Mouse (Mus musculus) midbrain, embryonic 12.5 days (tissue): ENCODE results near the gene Lmnb2. TPM values are rescaled to one million over a fixed set of nuclear protein-coding genes. Genes with fewer than 3 reads are reported as not detected.
A peak's percentile ranks its signal among the peaks of the same experiment; 100 is the strongest.

Experiments used
- ATAC-seq: fragments of 200-750 bp; cut with Nextera tagmentation; 2 replicates; pipeline ENCODE4 v1.8.0; 2017; ENCODE audit warnings: low read depth, moderate TSS enrichment, moderate library complexity; ENCODE audit not compliant: low FRiP score
- H3K27ac ChIP-seq: fragments of 300-500 bp; sonication (generic); replicated peaks from 2 replicates; pipeline ENCODE4 v1.5.1; 2016; ENCODE audit warnings: mild to moderate bottlenecking
- H3K27me3 ChIP-seq: fragments of 300-500 bp; sonication (generic); 2 replicates; pipeline ENCODE4 v1.6.1; 2016; ENCODE audit warnings: mild to moderate bottlenecking
- H3K36me3 ChIP-seq: fragments of 300-500 bp; sonication (generic); 2 replicates; pipeline ENCODE4 v1.6.1; 2016
- H3K4me1 ChIP-seq: fragments of 300-500 bp; sonication (generic); 2 replicates; pipeline ENCODE4 v1.6.1; 2016
- H3K4me2 ChIP-seq: fragments of 300-500 bp; sonication (generic); replicated peaks from 2 replicates; pipeline ENCODE4 v1.6.1; 2016; ENCODE audit warnings: mild to moderate bottlenecking, moderate library complexity
- H3K4me3 ChIP-seq: fragments of 300-500 bp; sonication (generic); 2 replicates; pipeline ENCODE4 v1.5.1; 2016; ENCODE audit warnings: mild to moderate bottlenecking
- H3K9ac ChIP-seq: fragments of 300-500 bp; sonication (generic); replicated peaks from 2 replicates; pipeline ENCODE4 v1.6.1; 2016; ENCODE audit warnings: mild to moderate bottlenecking, moderate library complexity
- H3K9me3 ChIP-seq: fragments of 300-500 bp; sonication (generic); 2 replicates; pipeline ENCODE4 v1.6.1; 2016; ENCODE audit warnings: mild to moderate bottlenecking
- WGBS: fragments of 180-500 bp; shearing (Covaris S2); methylation state at CpG from one replicate; pipeline ENCODE4 v1.1.7; 2016; 5-methylcytosine and 5-hydroxymethylcytosine counted together
- polyA plus RNA-seq: library from polyadenylated mRNA; unstranded; fragments of >200 nt; fragmentation: Nextera tagmentation; extraction: Ambion mirVana; gene quantifications from 2 replicates; pipeline ENCODE4 v1.2.1, GENCODE M21; 2016

The Lmnb2 gene
- polyA plus RNA-seq, 1 experiment from 2014 or later, result 62.0 TPM

- Histone ChIP-seq H3K9me3 (no peaks in the 10 kb centered on the region), H3K4me2 (peak overlapping the region; percentile 50), H3K4me1 (peaks cover 21% of the 10 kb centered on the region), H3K27me3 (peaks cover 18% of the 10 kb centered on the region), H3K9ac (0 out of 2 replicates have a peak overlapping the region, but pooled peaks have one; percentile 24), H3K36me3 (no peaks in the 10 kb centered on the region), H3K27ac (no peak overlapping the region), H3K4me3 (peak overlapping the region; percentile 22)
- 3% methylated on average over 16 of the region's 16 CpGs for WGBS
- ATAC-seq, result 0 out of 2 replicates have a peak, but pooled peaks have one; percentile 39
Observed at GRCm38 (mm10) chr10:80921923-80922322, 3.9 kb upstream of the Lmnb2 start.

- peaks cover 36% of the 10 kb centered on the region for H3K4me1 ChIP-seq
- H3K4me2 ChIP-seq, result peak overlapping the region; percentile 87
- 2% methylated on average over 15 of the region's 15 CpGs for WGBS
- peak overlapping the region; percentile 76 for H3K4me3 ChIP-seq
- H3K27ac ChIP-seq, result peak overlapping the region; percentile 54
- H3K9me3 ChIP-seq, result no peaks in the 10 kb centered on the region
- peaks cover 32% of the 10 kb centered on the region for H3K36me3 ChIP-seq
- ATAC-seq, result peak; percentile 59
- 0 out of 2 replicates have a peak, but pooled peaks cover 13% of the 10 kb centered on the region for H3K27me3 ChIP-seq
- peak overlapping the region; percentile 82 for H3K9ac ChIP-seq
Observed at GRCm38 (mm10) chr10:80917336-80917778, 688 bp downstream of the Lmnb2 start.

GRCm38 (mm10) chr10:80915736-80916135 lies 2.3 kb downstream of the Lmnb2 start:
- WGBS, result 91% methylated on average over 4 of the region's 4 CpGs
- Histone ChIP-seq H3K4me3 (no peak overlapping the region), H3K4me2 (no peak overlapping the region)

GRCm38 (mm10) chr10:80915260-80915659 lies 2.8 kb downstream of the Lmnb2 start:
- Histone ChIP-seq H3K4me3 (no peak overlapping the region), H3K36me3 (peaks cover 53% of the 10 kb centered on the region), H3K4me1 (peaks cover 27% of the 10 kb centered on the region), H3K9ac (no peak overlapping the region), H3K9me3 (no peaks in the 10 kb centered on the region), H3K4me2 (no peak overlapping the region), H3K27me3 (no peaks in the 10 kb centered on the region), H3K27ac (no peak overlapping the region)
- ATAC-seq, result no peak
- WGBS, result 82% methylated on average over 2 of the region's 2 CpGs

More at GRCm38 (mm10) chr10:80915736-80916135, 2.3 kb downstream of the Lmnb2 start:
- peaks cover 27% of the 10 kb centered on the region for H3K4me1 ChIP-seq
- no peak for ATAC-seq
- H3K36me3 ChIP-seq, result peaks cover 49% of the 10 kb centered on the region
- no peak overlapping the region for H3K27ac ChIP-seq
- no peaks in the 10 kb centered on the region for H3K27me3 ChIP-seq
- no peaks in the 10 kb centered on the region for H3K9me3 ChIP-seq
- no peak overlapping the region for H3K9ac ChIP-seq

GRCm38 (mm10) chr10:80914253-80914656 lies 3.8 kb downstream of the Lmnb2 start:
- Histone ChIP-seq H3K4me1 (peaks cover 27% of the 10 kb centered on the region), H3K4me3 (no peak overlapping the region), H3K9me3 (no peaks in the 10 kb centered on the region), H3K9ac (no peak overlapping the region), H3K36me3 (peaks cover 63% of the 10 kb centered on the region), H3K27me3 (no peaks in the 10 kb centered on the region), H3K4me2 (no peak overlapping the region), H3K27ac (no peak overlapping the region)
- no peak for ATAC-seq
- WGBS, result 87% methylated on average over 5 of the region's 5 CpGs

- ATAC-seq, result no peak
- H3K4me1 ChIP-seq, result peaks cover 24% of the 10 kb centered on the region
- no peak overlapping the region for H3K27ac ChIP-seq
- no peak overlapping the region for H3K4me3 ChIP-seq
- no peak overlapping the region for H3K9ac ChIP-seq
- 81% methylated on average over 7 of the region's 8 CpGs for WGBS
- no peaks in the 10 kb centered on the region for H3K9me3 ChIP-seq
- no peaks in the 10 kb centered on the region for H3K27me3 ChIP-seq
- no peak overlapping the region for H3K4me2 ChIP-seq
- H3K36me3 ChIP-seq, result peaks cover 70% of the 10 kb centered on the region
Observed at GRCm38 (mm10) chr10:80913364-80914011, 4.6 kb downstream of the Lmnb2 start.

- H3K36me3 ChIP-seq, result peaks cover 86% of the 10 kb centered on the region
Observed at GRCm38 (mm10) chr10:80911891-80912290, 6.2 kb downstream of the Lmnb2 start.

GRCm38 (mm10) chr10:80911354-80911753 lies 6.7 kb downstream of the Lmnb2 start:
- Histone ChIP-seq H3K27me3 (no peaks in the 10 kb centered on the region), H3K36me3 (peaks cover 89% of the 10 kb centered on the region), H3K4me2 (no peak overlapping the region), H3K27ac (no peak overlapping the region), H3K9me3 (no peaks in the 10 kb centered on the region), H3K4me1 (peaks cover 9% of the 10 kb centered on the region), H3K9ac (no peak overlapping the region), H3K4me3 (no peak overlapping the region)
- 97% methylated on average over 4 of the region's 4 CpGs for WGBS
- ATAC-seq, result no peak

More at GRCm38 (mm10) chr10:80911891-80912290, 6.2 kb downstream of the Lmnb2 start:
- no peak overlapping the region for H3K27ac ChIP-seq
- no peaks in the 10 kb centered on the region for H3K27me3 ChIP-seq
- no peak overlapping the region for H3K4me2 ChIP-seq
- no peak overlapping the region for H3K9ac ChIP-seq
- H3K9me3 ChIP-seq, result no peaks in the 10 kb centered on the region
- H3K4me3 ChIP-seq, result no peak overlapping the region
- no peak for ATAC-seq
- H3K4me1 ChIP-seq, result peaks cover 15% of the 10 kb centered on the region

GRCm38 (mm10) chr10:80909375-80910162 lies 8.5 kb downstream of the Lmnb2 start:
- Histone ChIP-seq H3K9ac (no peak overlapping the region), H3K36me3 (peaks cover 90% of the 10 kb centered on the region), H3K4me1 (no peaks in the 10 kb centered on the region), H3K27ac (no peak overlapping the region), H3K9me3 (no peaks in the 10 kb centered on the region), H3K4me2 (no peak overlapping the region), H3K27me3 (no peaks in the 10 kb centered on the region), H3K4me3 (no peak overlapping the region)
- ATAC-seq, result no peak
- WGBS, result 94% methylated on average over 22 of the region's 22 CpGs

- Histone ChIP-seq H3K9ac (no peak overlapping the region), H3K36me3 (peaks cover 73% of the 10 kb centered on the region), H3K4me1 (peaks cover 4% of the 10 kb centered on the region), H3K9me3 (no peaks in the 10 kb centered on the region), H3K27ac (no peak overlapping the region), H3K4me3 (no peak overlapping the region), H3K27me3 (no peaks in the 10 kb centered on the region), H3K4me2 (no peak overlapping the region)
- 89% methylated on average over 11 of the region's 11 CpGs for WGBS
- ATAC-seq, result no peak
Observed at GRCm38 (mm10) chr10:80904709-80905108, 13.3 kb downstream of the Lmnb2 start.

GRCm38 (mm10) chr10:80904004-80904693 lies 13.9 kb downstream of the Lmnb2 start:
- Histone ChIP-seq H3K27me3 (no peaks in the 10 kb centered on the region), H3K9me3 (no peaks in the 10 kb centered on the region), H3K4me1 (peaks cover 9% of the 10 kb centered on the region), H3K9ac (no peak overlapping the region), H3K27ac (no peak overlapping the region), H3K4me3 (no peak overlapping the region), H3K4me2 (no peak overlapping the region), H3K36me3 (peaks cover 71% of the 10 kb centered on the region)
- no peak for ATAC-seq
- 87% methylated on average over 28 of the region's 28 CpGs for WGBS

GRCm38 (mm10) chr10:80903282-80903681 lies 14.8 kb downstream of the Lmnb2 start:
- H3K9ac ChIP-seq, result no peak overlapping the region
- peaks cover 18% of the 10 kb centered on the region for H3K4me1 ChIP-seq
- 94% methylated on average over 10 of the region's 10 CpGs for WGBS
- no peaks in the 10 kb centered on the region for H3K9me3 ChIP-seq
- no peak for ATAC-seq
- no peak overlapping the region for H3K4me2 ChIP-seq
- peaks cover 69% of the 10 kb centered on the region for H3K36me3 ChIP-seq
- H3K27ac ChIP-seq, result no peak overlapping the region
- H3K4me3 ChIP-seq, result no peak overlapping the region
- 0 out of 2 replicates have a peak, but pooled peaks cover under 1% of the 10 kb centered on the region for H3K27me3 ChIP-seq
